Mouse (Mus musculus) lung, embryonic 14.5 days (tissue): Measurements from ENCODE around the gene Myl9. TPM values are rescaled to one million over a fixed set of nuclear protein-coding genes. Genes with fewer than 3 reads are reported as not detected.

Source experiments
- ATAC-seq: fragments of 200-750 bp; cut with Nextera tagmentation; 2 replicates; pipeline ENCODE4 v1.8.0; 2017; ENCODE audit warnings: mild to moderate bottlenecking, moderate TSS enrichment, moderate library complexity; ENCODE audit not compliant: insufficient read depth
- DNase-seq: peaks from one replicate; pipeline ENCODE4 v3.0.0-alpha.2; 2015
- H3K27ac ChIP-seq: fragments of 300-500 bp; sonication (generic); 2 replicates; pipeline ENCODE4 v1.5.1; 2014; ENCODE audit warnings: low read depth, mild to moderate bottlenecking, moderate library complexity
- H3K27me3 ChIP-seq: fragments of 300-500 bp; sonication (generic); 2 replicates; pipeline ENCODE4 v1.6.1; 2014; ENCODE audit warnings: low read length, control low read depth; ENCODE audit not compliant: insufficient read depth
- H3K36me3 ChIP-seq: fragments of 300-500 bp; sonication (generic); 2 replicates; pipeline ENCODE4 v1.6.1; 2014; ENCODE audit warnings: control low read depth; ENCODE audit not compliant: insufficient read depth
- H3K4me1 ChIP-seq: fragments of 300-500 bp; sonication (generic); 2 replicates; pipeline ENCODE4 v1.6.1; 2014; ENCODE audit warnings: antibody characterized with exemption, control low read depth; ENCODE audit not compliant: insufficient read depth
- H3K4me2 ChIP-seq: fragments of 300-500 bp; sonication (generic); 2 replicates; pipeline ENCODE4 v1.6.1; 2014; ENCODE audit warnings: mild to moderate bottlenecking
- H3K4me3 ChIP-seq: fragments of 300-500 bp; sonication (generic); 2 replicates; pipeline ENCODE4 v1.5.1; 2014; ENCODE audit warnings: low read depth, low read length
- H3K9ac ChIP-seq: fragments of 300-500 bp; sonication (generic); 2 replicates; pipeline ENCODE4 v1.6.1; 2014
- H3K9me3 ChIP-seq: fragments of 300-500 bp; sonication (generic); 2 replicates; pipeline ENCODE4 v1.6.1; 2016; ENCODE audit warnings: low read depth, low read length, control low read depth
- CTCF ChIP-seq: IDR thresholded peaks from 2 replicates; pipeline ENCODE4 v1.5.1; 2016; ENCODE audit warnings: antibody characterized with exemption, low read depth
- WGBS: fragments of 180-500 bp; shearing (Covaris S2); extraction: QIAGEN DNeasy Blood & Tissue Kit; methylation state at CpG from one replicate; pipeline ENCODE4 v1.1.7; 2014; 5-methylcytosine and 5-hydroxymethylcytosine counted together
- polyA plus RNA-seq: library from polyadenylated mRNA; unstranded; fragments of >200 nt; fragmentation: Nextera tagmentation; extraction: Ambion mirVana; gene quantifications from 2 replicates; pipeline ENCODE4 v1.2.1, GENCODE M21; 2014

Gene Myl9
- polyA plus RNA-seq, 1 experiment from 2014 or later = 397 TPM

DNA sequence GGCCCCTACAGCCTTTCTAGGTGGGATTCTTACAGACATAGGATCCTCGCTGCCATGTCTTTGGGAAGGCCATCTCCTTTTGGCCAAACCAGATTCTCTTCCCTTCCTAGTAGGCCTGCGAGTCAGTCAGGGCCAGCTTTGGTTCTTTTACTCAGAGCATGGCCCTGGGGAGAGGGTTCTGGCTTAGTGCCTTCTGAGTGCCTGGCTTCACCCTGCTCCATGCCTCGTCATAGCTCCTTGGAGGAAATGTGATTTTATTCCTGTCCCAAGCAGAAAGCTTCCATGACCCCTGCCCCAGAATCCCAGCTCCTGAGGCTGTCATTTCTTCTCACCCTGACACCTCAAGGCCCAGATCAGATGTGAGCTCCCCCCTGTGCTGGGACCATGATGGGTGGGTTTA, 27.9 kb upstream of the Myl9 start:
- H3K36me3 ChIP-seq = peaks cover 64% of the 10 kb centered on the region
- ATAC-seq (no peak), DNase-seq (no peak)
- WGBS = 84% methylated on average over 3 of the region's 3 CpGs
- H3K27me3 ChIP-seq = no peaks in the 10 kb centered on the region
- H3K4me2 ChIP-seq = no peak overlapping the region
- no peak overlapping the region for H3K9ac ChIP-seq
- no peaks in the 10 kb centered on the region for H3K9me3 ChIP-seq
- H3K4me3 ChIP-seq = no peak overlapping the region
- no peaks in the 10 kb centered on the region for H3K4me1 ChIP-seq
- no peak for TF ChIP-seq CTCF
- H3K27ac ChIP-seq = no peak overlapping the region

DNA sequence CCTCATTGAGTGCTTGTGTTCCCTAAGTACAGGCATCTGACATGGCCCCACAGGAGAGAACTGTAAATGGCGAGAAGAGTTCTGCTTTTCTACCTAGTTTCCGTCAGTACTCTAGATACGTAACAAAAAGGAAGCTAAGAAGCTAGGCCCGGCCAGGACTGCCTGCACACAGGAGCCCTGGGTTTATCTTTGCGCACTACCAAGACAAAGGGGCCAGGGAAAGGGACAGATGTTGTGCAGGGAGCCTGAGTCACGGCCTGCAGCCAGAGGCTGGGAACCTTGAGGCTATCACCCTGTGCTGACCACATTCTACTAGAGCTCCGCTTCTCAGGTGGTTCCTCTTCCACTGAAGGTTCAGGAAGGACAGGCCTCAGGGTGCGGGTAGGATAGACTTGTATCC, 25.5 kb upstream of the Myl9 start:
- H3K4me3 ChIP-seq = no peak overlapping the region
- no peak overlapping the region for H3K4me2 ChIP-seq
- TF ChIP-seq CTCF = no peak
- H3K4me1 ChIP-seq = no peaks in the 10 kb centered on the region
- no peak for DNase-seq
- no peak overlapping the region for H3K27ac ChIP-seq
- 84% methylated on average over 8 of the region's 8 CpGs for WGBS
- ATAC-seq = no peak
- no peaks in the 10 kb centered on the region for H3K9me3 ChIP-seq
- no peak overlapping the region for H3K9ac ChIP-seq
- peaks cover 80% of the 10 kb centered on the region for H3K36me3 ChIP-seq
- H3K27me3 ChIP-seq = no peaks in the 10 kb centered on the region

GRCm38 (mm10) chr2:156756937-156757336, 18.3 kb upstream of the Myl9 start:
- no peak for ATAC-seq
- H3K36me3 ChIP-seq = peaks cover 80% of the 10 kb centered on the region
- WGBS = 92% methylated on average over 9 of the region's 9 CpGs

DNA sequence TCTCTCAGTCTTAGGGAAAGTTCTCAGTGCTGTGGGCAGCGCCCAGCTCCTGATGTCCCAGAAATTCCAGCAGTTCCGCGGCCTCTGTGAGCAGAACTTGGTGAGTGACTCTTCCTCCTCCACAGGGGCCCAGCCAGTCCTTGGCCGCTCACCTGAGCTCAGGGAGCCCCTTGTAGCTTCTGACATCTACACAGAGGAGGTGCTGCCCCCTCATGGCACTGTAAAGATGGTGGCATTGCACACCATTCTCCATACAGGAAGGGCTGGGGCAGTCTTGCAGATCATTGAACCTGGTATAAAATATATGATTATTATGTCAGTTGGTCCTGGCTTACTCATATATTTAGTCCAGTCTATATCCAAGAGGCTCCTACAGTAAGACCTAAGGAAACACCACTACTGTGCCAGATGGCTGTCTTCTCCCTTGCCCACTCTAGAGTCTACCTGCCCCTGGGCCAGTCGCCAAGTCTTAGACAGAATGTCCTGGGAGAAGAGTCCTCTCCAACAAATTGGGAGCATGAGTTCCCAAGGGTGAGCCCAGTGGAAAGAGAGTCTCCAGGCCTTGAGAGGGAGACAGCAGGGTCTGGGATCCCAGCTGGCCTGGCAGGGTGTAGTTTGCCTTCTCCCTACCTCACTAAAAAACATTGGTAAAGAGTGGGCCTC, 14.2 kb upstream of the Myl9 start:
- Histone ChIP-seq H3K27me3 (no peaks in the 10 kb centered on the region), H3K4me3 (no peak overlapping the region), H3K27ac (no peak overlapping the region), H3K4me2 (no peak overlapping the region), H3K4me1 (no peaks in the 10 kb centered on the region), H3K36me3 (peaks cover 84% of the 10 kb centered on the region), H3K9ac (no peak overlapping the region), H3K9me3 (no peaks in the 10 kb centered on the region)
- no peak for ATAC-seq
- TF ChIP-seq CTCF = peak; percentile 45
- no peak for DNase-seq
- 71% methylated on average over 5 of the region's 5 CpGs for WGBS

More at GRCm38 (mm10) chr2:156756937-156757336, 18.3 kb upstream of the Myl9 start:
- Histone ChIP-seq H3K27ac (no peak overlapping the region), H3K9ac (no peak overlapping the region), H3K4me3 (no peak overlapping the region), H3K4me2 (no peak overlapping the region), H3K27me3 (no peaks in the 10 kb centered on the region), H3K9me3 (no peaks in the 10 kb centered on the region), H3K4me1 (no peaks in the 10 kb centered on the region)
- DNase-seq = no peak
- TF ChIP-seq CTCF = no peak

DNA sequence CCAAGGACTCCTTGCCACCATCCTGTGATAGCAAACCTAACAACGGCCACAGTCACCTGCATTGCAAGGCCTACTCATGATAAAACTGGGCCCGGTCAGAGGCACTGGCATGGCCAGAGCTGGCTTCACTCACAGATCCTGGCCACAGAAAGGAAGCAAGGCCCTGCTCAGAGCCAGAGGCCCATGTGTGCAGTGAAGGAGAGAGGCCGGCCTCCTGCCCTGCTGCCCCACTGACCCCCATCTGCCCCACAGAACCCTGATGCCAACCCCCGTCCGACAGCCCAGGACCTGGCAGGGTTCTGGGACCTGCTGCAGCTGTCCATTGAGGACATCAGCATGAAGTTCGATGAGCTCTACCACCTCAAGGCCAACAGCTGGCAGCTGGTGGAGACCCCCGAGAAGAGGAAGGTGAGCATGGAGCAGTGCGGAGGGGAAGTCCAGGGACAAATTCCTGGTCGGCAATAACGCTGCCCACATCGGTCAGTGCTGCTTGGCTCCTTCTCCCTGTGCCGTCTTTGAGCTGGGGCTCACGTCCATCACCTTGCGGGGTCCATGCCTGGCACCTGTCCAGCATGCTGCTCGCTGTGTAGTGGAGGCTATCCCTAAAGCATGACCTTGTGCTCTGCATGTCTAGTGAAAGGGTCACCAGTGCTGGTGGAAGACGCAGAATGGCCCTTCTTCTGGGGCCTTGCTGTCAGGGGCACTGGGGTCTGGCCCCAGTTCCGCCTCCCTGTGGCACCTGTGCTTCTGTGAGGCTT, 13.5 kb upstream of the Myl9 start:
- ATAC-seq (no peak), DNase-seq (no peak)
- 89% methylated on average over 17 of the region's 17 CpGs for WGBS
- Histone ChIP-seq H3K9ac (no peak overlapping the region), H3K4me2 (no peak overlapping the region), H3K4me1 (no peaks in the 10 kb centered on the region), H3K36me3 (peaks cover 76% of the 10 kb centered on the region), H3K27me3 (no peaks in the 10 kb centered on the region), H3K9me3 (no peaks in the 10 kb centered on the region), H3K4me3 (no peak overlapping the region), H3K27ac (0 out of 2 replicates have a peak overlapping the region, but pooled peaks have one; percentile 6)
- no peak for TF ChIP-seq CTCF

DNA sequence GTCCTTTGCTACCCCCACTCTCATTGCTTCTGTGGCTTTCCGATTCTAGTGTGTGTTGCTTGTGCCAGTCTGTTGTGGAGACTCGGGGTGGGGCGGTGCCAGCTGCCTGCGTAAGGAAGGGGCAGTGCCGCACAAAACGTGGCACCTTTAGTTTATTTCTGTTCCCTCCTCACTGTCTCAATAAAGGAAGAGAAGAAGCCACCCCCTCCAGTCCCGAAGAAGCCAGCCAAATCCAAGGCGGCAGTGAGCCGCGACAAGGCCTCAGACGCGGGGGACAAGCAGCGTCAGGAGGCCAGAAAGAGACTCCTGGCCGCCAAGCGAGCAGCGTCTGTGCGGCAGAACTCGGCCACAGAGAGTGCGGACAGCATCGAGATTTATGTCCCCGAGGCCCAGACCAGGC, 12.7 kb upstream of the Myl9 start:
- Histone ChIP-seq H3K4me1 (no peaks in the 10 kb centered on the region), H3K27ac (peak overlapping the region; percentile 6; the same call in 1 of the 2 replicates), H3K27me3 (no peaks in the 10 kb centered on the region), H3K9ac (no peak overlapping the region), H3K4me2 (no peak overlapping the region), H3K4me3 (no peak overlapping the region), H3K9me3 (no peaks in the 10 kb centered on the region), H3K36me3 (peaks cover 68% of the 10 kb centered on the region)
- TF ChIP-seq CTCF = no peak
- ATAC-seq (no peak), DNase-seq (no peak)
- 84% methylated on average over 21 of the region's 21 CpGs for WGBS

DNA sequence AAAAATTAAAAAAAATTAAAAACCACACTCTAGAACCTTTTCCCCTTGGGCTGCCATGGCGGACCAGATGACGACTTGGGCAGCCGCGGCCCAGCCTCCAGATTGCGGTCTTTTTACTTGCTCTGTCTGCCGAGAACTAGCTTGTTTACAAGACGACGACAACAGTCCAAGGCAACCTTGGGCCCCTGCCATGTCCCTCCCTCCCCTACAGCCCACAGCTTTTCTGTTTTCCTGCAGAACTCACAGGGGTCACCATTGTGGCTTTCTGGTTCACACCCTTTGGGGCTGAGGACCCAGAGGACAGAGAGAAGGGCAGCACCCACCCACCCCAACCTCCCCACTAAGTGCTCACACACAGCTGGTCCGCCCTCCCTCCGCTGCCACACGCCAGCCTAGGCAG, 12.1 kb upstream of the Myl9 start:
- Histone ChIP-seq H3K4me2 (no peak overlapping the region), H3K4me3 (no peak overlapping the region), H3K9me3 (no peaks in the 10 kb centered on the region), H3K27me3 (no peaks in the 10 kb centered on the region), H3K9ac (no peak overlapping the region), H3K27ac (peak overlapping the region; percentile 6; the same call in 1 of the 2 replicates), H3K36me3 (peaks cover 62% of the 10 kb centered on the region), H3K4me1 (no peaks in the 10 kb centered on the region)
- no peak for TF ChIP-seq CTCF
- WGBS = 66% methylated on average over 11 of the region's 11 CpGs
- DNase-seq = peak; percentile 87
- peak; percentile 51 for ATAC-seq
